Mouse (Mus musculus) liver, embryonic 11.5 days (tissue): ENCODE data around the gene Cyp2c55. TPM values are rescaled to one million over a fixed set of nuclear protein-coding genes. Genes with fewer than 3 reads are reported as not detected.

ENCODE experiments used
- ATAC-seq: fragments of 200-750 bp; cut with Nextera tagmentation; replicated peaks from 2 replicates; pipeline ENCODE4 v1.8.0; 2017; ENCODE audit warnings: moderate number of reproducible peaks, mild to moderate bottlenecking, moderate TSS enrichment, moderate library complexity; ENCODE audit not compliant: low FRiP score
- DNase-seq: peaks from one replicate; pipeline ENCODE4 v3.0.0-alpha.2; 2017; ENCODE audit warnings: low spot score
- H3K27ac ChIP-seq: fragments of 300-500 bp; sonication (generic); 2 replicates; pipeline ENCODE4 v1.5.1; 2014; ENCODE audit warnings: mild to moderate bottlenecking, low read depth, low read length, control low read depth
- H3K27me3 ChIP-seq: fragments of 300-500 bp; sonication (generic); replicated peaks from 2 replicates; pipeline ENCODE4 v1.6.1; 2014; ENCODE audit warnings: low read length, mixed read lengths; ENCODE audit not compliant: control insufficient read depth, insufficient read depth
- H3K36me3 ChIP-seq: fragments of 300-500 bp; sonication (generic); 2 replicates; pipeline ENCODE4 v1.6.1; 2014; ENCODE audit warnings: mild to moderate bottlenecking, low read length, moderate library complexity, mixed read lengths; ENCODE audit not compliant: control insufficient read depth, insufficient read depth
- H3K4me1 ChIP-seq: fragments of 300-500 bp; sonication (generic); replicated peaks from 2 replicates; pipeline ENCODE4 v1.6.1; 2014; ENCODE audit warnings: low read length, mixed read lengths; ENCODE audit not compliant: control insufficient read depth, insufficient read depth
- H3K4me2 ChIP-seq: fragments of 300-500 bp; sonication (generic); 2 replicates; pipeline ENCODE4 v1.6.1; 2014; ENCODE audit warnings: mild to moderate bottlenecking, control low read depth, moderate library complexity
- H3K4me3 ChIP-seq: fragments of 300-500 bp; sonication (generic); 2 replicates; pipeline ENCODE4 v1.5.1; 2014; ENCODE audit warnings: low read depth, low read length, control low read depth
- H3K9ac ChIP-seq: fragments of 300-500 bp; sonication (generic); 2 replicates; pipeline ENCODE4 v1.6.1; 2014; ENCODE audit warnings: low read depth, low read length, control low read depth
- H3K9me3 ChIP-seq: fragments of 300-500 bp; sonication (generic); 2 replicates; pipeline ENCODE4 v1.6.1; 2016; ENCODE audit warnings: low read length, inconsistent platforms, mixed read lengths; ENCODE audit not compliant: control insufficient read depth
- WGBS: fragments of 180-500 bp; shearing (Covaris S2); extraction: QIAGEN DNeasy Blood & Tissue Kit; methylation state at CpG from one replicate; pipeline ENCODE4 v1.1.7; 2014; 5-methylcytosine and 5-hydroxymethylcytosine counted together
- microRNA-seq: library from miRNA; unstranded; fragments of <30 nt; microRNA quantifications from one replicate; pipeline ENCODE4, GENCODE M21; 2017; ENCODE audit warnings: borderline number of aligned reads
- polyA plus RNA-seq: library from polyadenylated mRNA; unstranded; fragments of >200 nt; fragmentation: Nextera tagmentation; extraction: Ambion mirVana; gene quantifications from 2 replicates; pipeline ENCODE4 v1.2.1, GENCODE M21; 2014

The Cyp2c55 gene
- polyA plus RNA-seq, 1 experiment from 2014 or later: not detected

DNA sequence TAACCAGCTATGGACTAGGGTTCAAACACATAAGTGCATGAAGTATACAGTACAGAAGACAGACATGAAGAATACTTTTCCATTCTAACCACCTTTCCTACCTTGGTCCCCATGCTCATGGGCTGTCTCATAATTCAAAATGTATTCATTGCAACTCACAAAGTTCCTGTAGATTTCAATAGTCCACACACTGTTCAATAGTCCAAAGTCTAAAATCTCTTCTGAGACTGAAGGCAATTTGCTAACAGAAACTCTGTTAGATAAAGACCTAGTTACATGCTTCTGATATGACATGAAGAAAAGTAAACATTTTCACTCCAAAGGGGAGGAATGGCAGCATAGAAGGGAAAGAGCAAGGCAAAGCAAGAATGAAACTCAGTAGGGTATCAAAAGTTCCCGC, 51.1 kb downstream of the Cyp2c55 start:
- Histone ChIP-seq H3K4me2 (no peak overlapping the region), H3K9ac (no peak overlapping the region), H3K36me3 (no peaks in the 10 kb centered on the region), H3K4me1 (no peaks in the 10 kb centered on the region), H3K27ac (no peak overlapping the region), H3K4me3 (no peak overlapping the region), H3K9me3 (no peaks in the 10 kb centered on the region), H3K27me3 (no peaks in the 10 kb centered on the region)
- 92% methylated on average over 1 of the region's 1 CpGs for WGBS
- no peak for ATAC-seq
- DNase-seq: no peak

DNA sequence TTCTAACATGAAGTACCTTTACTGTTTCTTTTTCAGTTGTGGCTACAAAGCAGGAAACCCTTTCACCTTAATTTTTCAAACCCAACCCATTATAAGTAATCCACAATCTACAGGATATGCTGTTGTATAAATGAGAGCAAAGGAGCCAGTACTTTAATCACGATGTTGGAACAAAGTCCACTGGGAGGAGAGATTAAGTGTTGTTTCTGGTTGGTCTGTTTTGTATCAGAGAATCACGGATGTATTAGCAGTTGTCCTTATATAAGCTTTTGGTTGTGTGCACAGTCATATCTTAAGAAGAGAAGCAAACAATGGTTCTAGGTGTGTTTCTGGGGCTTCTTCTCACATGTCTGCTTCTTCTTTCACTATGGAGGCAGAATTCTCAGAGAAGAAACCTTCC, 53.9 kb downstream of the Cyp2c55 start, which contains the start of gene Cyp2c65:
Gene Cyp2c65, plus strand, starts transcription at position 297 of the 400 bp plus-strand sequence.
- ATAC-seq (no peak), DNase-seq (no peak)
- Histone ChIP-seq H3K9me3 (no peaks in the 10 kb centered on the region), H3K9ac (no peak within 1 kb of the TSS), H3K27ac (no peak within 1 kb of the TSS), H3K27me3 (no peaks in the 10 kb centered on the region), H3K36me3 (no peaks in the 10 kb centered on the region), H3K4me1 (no peaks in the 10 kb centered on the region), H3K4me3 (no peak within 1 kb of the TSS), H3K4me2 (no peak within 1 kb of the TSS)
- 60% methylated on average over 2 of the region's 2 CpGs for WGBS

Small RNAs within 50 kb of the gene (microRNA-seq; reads per million reads assigned to microRNA genes)
- not detected for gene Gm23800

Other genes starting within 250 kb of the Cyp2c55 start
- 12.6 and 14.3 TPM in 2 replicates for gene Noc3l, start 187.8 kb upstream of the Cyp2c55 start, polyA plus RNA-seq
- gene Tbc1d12, start 170.4 kb upstream of the Cyp2c55 start, polyA plus RNA-seq: 1.9 and 2.4 TPM in 2 replicates
- gene Hells, start 76.1 kb upstream of the Cyp2c55 start, polyA plus RNA-seq: 81.7 and 82.0 TPM in 2 replicates
- not detected in 2 replicates for gene Cyp2c65, start 54.0 kb downstream of the Cyp2c55 start, polyA plus RNA-seq
- gene Cyp2c66, start 106.9 kb downstream of the Cyp2c55 start, polyA plus RNA-seq: not detected in 2 replicates